Mouse (Mus musculus) thymus, postnatal 36 days (tissue): ENCODE results near the gene Lrrc8e.
"Not testable (repeated sequence)": the region's sequence is repeated elsewhere in the genome, so short reads cannot be mapped to it uniquely, and the experiment has no call there.

ENCODE experiments used
- DNase-seq, 2 experiments: peaks; one replicate each; pipeline ENCODE4 v3.0.0; 2022; ENCODE audit warnings: mixed read lengths in 2 of 2

Gene Lrrc8e

DNA sequence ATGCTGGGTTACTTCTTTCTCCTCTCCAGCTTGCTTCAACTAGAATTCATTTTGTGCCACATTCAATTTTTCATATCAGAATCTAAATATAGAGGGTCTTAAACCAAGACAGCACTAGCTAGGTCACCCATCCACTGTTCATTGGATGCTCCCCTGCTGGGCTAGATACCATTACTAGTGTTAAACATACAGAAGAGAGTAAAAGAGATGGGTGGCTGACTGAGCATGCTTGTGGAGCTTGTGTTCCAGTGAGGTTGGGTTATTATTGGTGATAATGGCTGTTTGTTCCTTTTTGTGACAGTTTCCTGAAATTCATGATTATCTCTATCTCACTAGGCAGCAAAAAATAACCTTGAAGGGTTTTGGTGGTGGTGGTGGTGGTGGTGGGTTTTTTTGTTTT lies 4.6 kb upstream of the Lrrc8e start:
- DNase-seq, result no peak

DNA sequence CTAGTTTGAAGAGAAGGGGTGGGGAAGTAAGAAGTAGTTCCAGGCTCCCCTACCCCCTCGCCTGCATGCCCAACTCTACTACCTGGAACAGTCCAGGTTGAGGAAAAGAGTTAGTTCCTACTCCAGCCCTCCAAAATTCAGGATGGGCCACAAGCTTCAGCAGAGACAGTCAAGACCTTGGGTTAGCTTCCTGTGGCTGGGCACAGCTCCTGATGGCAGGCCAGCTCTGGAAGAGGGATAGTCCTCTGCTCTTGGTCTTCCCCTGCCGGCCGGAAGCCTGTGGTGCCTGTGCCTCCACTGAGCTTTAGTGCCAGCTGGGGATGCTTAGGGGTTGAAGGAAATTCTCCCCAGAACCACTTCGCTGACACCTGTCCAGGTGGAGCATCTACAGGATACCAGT lies 304 bp upstream of the Lrrc8e start:
- DNase-seq, result no peak

DNA sequence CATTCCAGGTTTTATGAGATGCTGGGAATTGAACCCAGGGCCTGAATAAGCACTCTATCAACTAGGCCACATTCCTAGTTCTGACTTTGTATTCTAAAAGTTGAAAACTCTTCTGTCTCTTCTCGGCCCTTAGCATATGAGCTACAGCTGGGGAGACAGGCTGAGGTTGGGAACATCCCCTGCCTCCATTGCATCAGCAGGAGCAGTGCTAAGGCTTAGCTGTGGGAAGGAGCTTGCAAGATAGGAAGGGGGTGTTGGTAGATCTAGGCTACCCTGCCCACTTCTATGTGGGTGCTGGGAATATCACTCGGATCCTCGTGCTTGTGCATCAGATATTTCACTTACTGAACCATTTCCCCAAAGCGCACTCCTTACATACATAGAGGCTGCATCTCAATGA lies 1.3 kb downstream of the Lrrc8e start:
- no peak for DNase-seq

DNA sequence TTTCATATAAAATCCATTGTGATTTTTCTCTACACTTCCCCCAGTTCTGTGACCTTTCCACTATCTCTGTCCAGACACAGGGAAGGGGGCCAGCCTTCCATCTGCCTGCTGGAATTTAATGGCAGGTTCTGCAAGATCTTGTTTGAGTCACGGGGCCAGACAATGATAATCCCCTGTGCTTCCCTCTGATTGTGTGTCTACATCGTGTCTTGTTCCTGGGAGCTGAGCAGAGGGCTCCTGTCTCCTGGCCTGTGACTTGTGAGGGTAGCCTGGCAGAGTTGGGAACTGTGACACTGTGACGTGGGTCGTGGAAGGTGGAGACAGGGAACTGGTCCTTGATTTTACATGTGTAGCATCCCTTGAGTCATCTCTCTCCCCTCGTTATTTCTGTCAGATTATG lies 3.2 kb downstream of the Lrrc8e start:
- DNase-seq, result no peak

DNA sequence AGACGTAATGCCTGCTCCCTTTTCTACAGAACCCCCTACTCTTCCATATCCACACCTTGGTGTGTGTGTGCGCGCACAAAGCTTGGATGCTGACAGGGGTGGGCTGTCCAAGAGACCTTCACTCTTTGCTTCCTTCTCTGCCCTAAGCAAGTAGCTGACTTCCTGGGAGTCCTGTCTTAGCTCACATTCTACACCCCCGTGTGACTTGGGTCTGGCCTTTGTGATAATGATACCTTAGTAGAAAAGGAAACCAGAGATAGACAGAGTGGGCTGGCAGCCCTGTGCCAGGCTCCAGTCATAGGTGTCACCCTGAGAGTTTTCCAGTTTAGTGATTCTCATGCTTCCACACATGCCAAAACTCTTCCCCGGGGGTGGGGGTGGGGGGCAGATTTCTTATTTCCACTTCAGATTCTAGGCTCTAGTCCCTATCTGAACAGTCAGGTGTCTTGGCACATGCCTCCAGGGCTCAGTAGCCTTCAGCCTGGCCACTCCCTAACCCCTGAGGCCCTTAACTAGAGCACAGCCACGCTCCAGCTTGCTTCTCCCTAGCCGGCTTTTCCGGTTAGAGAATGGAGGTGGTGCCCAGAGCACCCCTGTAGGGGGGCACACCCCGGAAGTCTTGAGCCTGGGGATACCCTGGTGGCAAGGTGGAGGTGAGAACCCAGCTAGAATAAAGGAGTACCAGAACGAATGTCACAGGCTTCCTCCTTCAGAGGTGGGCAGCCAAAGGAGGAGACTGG lies 4.2 kb downstream of the Lrrc8e start:
- DNase-seq, result no peak

DNA sequence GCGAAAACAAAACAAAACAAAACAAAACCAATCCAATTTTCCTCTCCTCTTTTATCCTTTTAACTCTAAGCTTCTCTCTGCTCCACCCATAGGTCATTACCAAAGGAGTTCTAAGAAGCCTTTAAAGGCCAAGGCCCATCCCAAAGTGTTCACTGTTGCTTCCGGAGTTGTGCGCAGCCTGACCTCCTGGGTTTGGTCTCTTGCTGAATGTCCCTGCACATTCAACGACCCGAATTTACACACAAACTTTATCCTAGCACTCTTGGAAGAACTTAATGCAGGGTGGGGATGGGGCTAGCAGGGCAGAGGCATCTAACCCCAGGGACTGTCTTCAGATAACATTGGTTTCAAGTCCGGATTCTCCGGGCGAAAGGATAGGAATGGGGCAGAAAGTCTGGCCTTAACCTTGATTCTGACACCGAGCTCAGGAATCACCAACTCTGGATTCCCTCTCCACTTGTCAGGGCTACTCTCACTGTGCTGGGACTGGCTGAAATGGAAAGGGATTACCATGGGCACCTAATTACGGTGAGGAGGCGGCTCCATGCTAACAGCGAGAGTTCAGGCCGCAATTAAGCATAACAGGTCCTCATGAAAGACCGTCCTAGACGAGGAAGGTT lies 11.3 kb downstream of the Lrrc8e start:
- DNase-seq, result no peak

DNA sequence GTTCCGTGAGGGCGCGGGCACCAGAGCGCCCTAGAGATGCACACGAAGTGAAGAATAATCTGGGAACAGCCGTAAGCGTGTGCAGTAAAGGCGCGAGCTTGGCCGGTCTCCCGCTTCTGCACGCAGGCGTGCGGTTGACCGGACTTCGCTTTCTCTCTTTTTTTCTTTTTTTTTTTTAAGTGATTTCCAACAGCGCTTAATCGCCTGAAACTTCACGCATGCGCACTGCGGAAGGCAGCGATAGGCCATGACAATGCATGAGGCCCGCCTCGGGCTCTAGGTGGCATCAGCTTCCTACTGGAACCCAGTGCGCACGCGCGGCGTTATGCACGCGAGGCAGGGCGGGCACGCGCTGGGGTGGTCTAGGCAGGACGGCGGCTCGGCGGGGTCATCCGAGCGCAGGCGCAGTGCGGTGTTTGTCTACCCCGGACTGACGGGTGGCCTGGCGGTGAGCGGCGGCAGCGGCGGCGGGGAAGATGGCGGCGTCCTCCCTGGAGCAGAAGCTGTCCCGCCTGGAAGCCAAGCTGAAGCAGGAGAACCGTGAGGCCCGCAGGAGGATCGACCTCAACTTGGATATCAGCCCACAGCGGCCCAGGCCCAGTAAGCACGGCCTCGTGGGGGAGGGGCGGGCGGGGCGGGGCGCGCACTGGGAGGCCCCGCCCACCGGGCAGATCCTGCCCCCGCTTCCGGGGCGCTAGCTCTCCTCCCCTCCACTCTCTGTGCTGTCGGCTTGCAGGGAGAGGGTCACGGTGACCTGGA lies 12.0 kb downstream of the Lrrc8e start, which contains the start of the genes Map2k7 and Gm49320:
Gene Map2k7, plus strand, starts transcription at position 307 of the 759 bp plus-strand sequence.
Gene Gm49320, plus strand, starts transcription at position 432 of the 759 bp plus-strand sequence.
- DNase-seq, result peak; percentile 99 to 100

DNA sequence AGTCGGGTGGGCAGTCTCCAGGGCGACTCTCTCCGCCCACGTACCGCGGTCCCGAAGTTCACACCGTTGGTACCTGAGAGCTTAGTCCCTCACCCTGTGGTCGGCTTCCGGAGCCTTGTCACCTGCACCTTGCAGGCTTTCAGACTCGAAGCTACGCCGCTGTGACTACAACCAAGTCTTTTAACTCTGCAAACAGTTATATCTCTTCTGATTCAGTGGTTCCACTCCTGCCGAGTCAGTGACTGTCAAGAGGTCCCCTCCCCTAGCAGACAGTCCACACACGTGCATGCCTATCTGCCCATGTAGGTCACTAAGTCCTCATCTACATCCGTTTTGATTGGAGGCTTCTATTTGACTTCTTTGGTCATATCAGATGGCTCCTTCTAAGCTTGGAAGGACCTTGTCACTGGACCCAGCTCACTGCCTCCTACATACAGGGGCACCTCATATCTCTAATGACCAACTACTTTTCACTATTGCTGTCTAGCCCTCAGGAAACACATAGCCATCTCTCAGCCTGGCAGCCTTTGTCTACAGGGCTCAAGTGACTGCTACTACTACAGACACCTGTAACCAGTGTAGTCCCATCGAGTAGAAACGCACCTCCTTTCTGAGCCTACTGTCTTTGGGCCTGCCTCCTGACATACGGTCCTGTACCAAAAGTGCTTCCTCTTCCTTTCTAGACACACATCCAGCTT lies 12.7 kb downstream of the Lrrc8e start:
- peak in 1 of 2 experiments; percentile 7 for DNase-seq

DNA sequence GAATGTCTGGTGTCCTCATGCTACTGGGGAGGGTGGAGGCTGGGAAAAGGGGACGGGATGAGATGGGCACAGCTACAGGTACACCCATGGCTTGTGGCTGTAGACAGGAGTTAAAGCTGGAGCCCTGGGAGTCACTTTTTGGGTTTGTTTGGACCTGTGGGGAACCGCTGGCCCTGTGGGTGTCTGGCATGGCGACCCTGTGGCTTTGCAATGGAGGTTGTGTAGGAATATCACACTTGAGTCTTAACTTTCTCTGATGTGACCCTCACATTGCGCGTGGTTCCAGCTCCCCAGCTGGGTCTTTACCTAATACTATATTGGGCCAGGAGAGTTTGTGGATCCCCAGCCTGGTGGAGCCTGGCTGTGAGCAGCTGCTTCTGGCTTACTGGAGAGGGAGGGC lies 18.4 kb downstream of the Lrrc8e start:
- peak in 1 of 2 experiments; percentile 3 for DNase-seq

DNA sequence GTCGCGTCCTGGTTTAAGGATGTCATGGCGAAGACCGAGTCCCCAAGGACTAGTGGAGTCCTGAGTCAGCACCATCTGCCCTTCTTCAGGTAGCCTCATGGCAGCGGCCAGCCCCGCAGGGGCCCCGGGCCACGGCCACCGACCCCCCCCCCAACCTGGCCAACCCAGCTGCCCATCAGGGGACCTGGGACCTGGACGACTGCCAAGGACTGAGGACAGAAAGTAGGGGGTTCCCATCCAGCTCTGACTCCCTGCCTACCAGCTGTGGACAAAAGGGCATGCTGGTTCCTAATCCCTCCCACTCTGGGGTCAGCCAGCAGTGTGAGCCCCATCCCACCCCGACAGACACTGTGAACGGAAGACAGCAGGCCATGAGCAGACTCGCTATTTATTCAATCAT lies 19.1 kb downstream of the Lrrc8e start:
- peak in 1 of 2 experiments; percentile 7 for DNase-seq

DNA sequence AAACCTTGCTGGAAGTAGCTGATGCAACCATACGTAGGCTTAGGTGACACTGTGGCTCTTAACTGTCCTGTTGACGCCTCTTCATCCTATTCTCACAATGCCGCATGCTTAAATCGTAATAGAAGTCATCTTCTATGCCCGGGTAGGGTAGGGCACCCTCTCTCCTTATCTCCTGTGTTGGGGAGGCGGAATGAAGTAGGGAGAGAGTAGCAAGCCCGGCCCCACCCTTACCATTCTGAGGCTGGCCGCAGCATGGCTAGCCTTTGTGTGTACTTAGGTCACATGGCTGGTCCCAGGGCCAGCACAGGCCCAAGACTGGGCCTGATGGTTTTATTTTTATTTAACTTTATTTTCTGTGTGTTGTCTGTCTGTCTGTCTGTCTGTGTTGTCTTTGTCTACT lies 20.6 kb downstream of the Lrrc8e start:
- no peak for DNase-seq

DNA sequence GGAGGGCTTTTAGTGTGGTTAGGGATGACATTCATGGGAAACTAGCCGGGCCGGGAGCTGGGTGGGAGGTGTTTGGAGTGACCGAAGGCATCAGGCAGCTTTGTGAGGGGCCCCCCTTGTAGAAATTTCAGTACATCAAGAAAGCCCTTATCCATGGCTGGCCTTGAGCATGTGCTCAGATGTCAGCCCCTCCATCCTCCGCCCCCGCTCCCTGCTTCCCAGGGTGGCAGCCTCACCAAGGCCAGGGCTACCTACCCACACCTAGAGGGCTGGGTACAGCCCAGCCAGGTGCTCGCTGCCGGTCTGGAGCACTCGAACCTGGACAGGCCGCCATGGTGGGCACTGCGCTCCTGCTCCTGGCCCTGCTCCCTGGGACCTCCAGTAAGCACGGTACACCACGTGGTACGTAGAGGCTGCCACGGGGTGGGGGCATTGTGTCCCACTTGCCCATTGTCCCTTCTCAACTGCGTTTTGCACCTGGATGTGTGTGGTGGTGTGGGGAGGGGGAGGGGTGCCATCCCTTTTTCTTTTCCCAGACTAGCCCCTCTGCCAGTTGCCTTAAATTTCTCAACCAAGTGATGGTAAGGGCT lies 21.4 kb downstream of the Lrrc8e start, which contains the start of gene Tgfbr3l:
Gene Tgfbr3l, plus strand, starts transcription at position 264 of the 590 bp plus-strand sequence.
- DNase-seq, result peak in 1 of 2 experiments; percentile 14

DNA sequence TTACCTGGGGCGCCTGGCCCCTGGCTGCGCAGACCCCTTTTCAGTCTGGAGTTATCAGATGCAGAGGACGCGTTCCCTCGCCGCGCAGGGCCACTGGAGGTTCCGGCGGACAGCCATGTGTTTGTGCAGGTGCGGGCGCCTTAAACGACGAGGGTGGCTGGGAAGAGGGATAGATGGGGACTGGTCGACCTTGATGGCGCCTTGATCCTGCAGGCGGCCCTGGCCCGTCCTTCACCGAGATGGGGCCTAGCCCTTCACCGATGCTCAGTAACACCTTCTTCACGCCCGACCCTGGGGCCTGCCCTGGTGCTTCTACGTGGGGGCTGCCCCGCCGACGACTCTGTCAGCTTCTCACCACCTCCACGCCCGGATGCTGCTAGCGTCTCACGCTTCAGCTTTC lies 22.6 kb downstream of the Lrrc8e start:
- peak in 1 of 2 experiments; percentile 6 for DNase-seq

DNA sequence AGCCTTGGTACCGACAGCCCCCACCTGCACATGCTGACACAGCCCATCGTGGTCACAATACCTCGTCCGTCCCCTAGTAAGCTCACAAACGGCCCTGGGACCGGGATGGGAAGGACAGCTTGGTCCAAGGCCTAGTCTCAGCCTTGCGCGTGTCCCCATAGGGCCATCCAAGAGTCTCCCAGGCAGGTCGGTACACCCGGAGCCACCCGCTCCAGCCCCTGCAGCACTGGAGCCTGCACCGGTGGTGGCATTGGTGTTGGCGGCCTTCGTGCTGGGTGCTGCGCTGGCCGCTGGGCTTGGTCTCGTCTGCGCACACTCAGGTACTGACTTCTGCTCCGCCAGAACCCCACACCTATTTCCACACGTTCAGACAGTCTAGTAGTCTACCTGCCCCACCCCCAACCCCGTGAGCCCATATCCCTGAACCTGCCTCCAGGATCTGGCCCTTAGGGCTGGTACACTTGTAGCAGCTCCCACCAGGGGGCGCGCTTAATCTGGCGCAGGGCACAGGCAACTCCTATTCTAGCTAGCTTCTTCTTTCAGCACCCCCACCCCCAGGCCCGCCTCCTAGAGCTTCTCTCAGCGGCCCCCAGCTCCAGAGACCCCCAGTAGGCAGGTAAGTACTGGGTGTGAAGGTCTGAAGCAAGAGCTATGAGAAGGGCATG lies 23.8 kb downstream of the Lrrc8e start:
- peak; percentile 80 for DNase-seq

DNA sequence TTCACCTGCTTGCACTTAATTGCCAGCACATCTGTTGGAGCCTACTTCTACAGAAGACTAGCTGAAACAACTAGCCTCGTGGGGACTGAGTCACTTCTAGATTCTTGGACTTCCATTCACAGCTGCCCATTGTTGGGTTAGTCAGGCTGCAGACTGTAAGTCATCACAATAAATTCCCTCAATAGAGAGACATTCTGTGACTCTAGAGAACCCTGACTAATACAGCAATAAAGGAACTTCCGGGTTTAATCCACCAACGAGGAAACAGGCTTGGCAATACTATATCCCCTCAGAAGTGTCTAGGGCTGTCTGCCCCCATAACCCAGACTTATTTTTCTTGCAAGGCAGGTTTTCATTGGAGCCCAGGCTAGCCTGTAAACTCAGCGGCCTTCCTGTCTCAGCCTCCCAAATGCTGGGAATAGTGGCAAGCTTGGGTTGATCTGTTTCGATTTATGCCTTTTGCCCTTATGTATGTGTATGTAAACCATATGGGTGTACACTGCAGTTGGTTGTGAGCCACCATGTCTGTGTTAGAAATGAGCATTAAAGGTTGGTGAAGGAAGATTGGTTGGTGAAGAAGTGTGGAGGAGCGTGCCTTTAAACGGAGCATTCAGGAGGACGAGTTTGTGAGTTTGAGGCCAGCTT lies 25.6 kb downstream of the Lrrc8e start:
- DNase-seq, result no peak

DNA sequence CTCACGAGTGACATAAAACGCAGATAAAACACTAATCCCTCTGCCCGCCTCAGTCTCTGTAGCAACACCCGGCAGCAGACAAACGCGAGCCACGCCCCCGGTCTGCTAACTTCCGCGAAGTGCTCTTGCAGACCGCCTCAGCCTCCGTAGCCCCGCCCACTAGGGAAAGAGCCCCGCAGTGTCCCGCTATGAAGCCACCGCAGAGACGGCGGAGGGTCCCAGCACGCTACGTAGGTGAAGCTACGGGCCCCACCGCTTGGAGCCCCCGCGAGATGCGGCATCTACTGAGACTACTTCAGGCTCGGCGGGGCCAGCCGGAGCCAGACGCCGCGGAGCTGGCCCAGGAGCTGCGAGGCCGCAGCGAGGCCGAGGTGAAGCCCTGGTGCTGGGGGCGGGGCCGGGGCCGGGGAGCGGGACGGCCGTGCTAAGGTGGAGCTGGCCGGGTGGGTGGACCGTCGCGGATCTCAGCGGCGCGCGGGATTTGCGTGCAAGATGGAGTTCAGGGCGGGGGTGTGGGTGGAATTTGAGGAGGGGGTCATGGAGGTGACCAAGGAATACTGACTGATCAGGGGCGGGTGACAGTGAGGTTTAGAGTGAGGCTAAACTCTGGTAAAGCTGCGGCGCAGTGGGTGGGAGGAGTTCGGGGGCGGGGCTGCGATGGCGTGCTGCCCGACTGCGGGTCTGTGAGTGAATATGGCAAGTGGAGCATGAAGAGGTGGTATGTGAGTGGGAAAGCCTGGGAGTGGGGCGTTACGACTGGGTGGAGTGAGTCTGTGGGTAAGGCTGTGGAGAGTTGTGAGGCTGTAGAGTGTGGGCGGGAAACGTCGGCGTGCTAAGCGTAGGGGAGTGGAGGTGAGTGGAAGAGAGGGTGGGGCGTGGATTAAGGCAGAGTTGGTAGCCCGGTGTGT lies 26.6 kb downstream of the Lrrc8e start, which contains the start of gene Snapc2:
Gene Snapc2, plus strand, starts transcription at position 147 of the 908 bp plus-strand sequence.
- peak; percentile 95 for DNase-seq

DNA sequence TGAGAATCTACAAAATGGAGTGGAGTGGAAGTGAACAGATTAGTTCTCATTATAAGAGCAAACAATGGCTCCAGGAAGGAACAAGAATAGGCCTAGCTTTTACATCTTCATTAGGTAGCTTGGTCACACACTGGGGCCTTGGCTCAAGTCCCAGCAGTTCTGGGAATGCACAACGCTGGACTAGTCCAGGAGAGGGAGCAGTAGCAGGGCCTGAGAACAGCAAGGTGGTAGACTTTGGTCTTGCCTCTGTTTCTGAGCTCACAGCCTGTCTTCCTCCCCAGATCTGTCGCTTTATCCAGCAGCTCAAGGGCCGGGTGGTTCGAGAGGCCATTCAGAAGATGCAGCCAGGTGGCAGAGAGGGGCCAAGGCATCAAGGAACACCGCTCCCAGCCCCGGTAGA lies 27.4 kb downstream of the Lrrc8e start:
- DNase-seq, result no peak

DNA sequence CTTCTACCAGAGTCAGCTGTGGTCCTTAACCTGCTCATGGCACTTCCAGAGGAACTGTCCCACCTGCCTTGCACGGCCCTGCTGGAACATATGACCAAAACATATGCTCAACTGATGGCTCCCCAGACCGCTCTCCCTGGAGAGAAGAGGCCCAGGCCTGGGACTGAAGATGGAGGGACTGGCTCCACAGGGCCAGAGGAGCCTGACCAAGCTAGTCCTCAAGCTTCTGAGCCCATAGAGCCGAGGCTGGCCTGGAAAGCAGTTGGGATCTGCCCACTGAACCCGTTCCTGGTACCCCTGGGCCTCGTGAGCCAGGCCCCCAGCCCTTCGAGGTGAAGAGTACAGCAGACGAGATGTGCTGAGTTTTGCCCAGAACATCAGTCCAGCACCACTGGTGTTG lies 28.8 kb downstream of the Lrrc8e start:
- DNase-seq, result not testable (repeated sequence)

DNA sequence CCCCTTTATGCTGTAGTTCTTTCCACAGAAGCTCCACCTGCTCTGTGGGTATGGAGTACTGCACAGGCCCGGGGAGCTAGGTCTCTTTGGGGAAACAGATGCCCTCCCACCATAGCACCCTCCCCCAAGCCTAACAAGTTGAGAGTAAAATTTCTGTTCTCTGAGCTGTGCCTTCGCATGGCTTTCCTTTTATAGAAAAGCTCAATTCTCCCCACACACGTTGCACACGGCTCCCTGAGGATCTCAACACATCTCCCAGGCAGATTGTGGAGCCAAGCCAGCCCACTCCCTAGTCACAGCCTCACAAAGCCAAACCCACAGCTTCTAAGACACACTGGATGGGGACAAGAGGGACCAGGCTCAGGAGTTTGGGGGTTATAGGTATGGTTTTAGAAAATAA lies 30.3 kb downstream of the Lrrc8e start:
- DNase-seq, result no peak

DNA sequence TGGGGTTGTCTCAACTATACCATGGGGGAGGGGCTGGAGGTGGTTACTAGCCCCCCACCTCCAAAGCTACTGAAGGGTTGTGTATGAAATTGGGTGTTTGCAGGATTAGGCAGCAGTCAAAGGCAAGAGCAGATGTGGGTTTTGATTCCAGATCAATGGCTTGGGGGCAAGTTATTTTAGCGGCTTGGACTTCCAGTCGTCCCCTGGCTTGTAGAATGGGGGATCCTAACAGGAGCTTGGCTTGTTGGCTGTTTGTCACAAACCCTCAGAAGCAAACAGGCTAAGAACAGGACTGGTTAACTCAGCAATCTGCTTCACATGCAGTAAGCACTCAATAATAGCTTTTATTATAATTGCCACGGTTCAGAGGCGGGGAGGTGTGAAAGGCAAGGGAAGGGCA lies 30.7 kb downstream of the Lrrc8e start:
- DNase-seq, result no peak
